Mouse (Mus musculus) forebrain, embryonic 10.5 days (tissue): ENCODE results near the gene Ablim1. TPM values are rescaled to one million over a fixed set of nuclear protein-coding genes. Genes with fewer than 3 reads are reported as not detected.
A peak's percentile ranks its signal among the peaks of the same experiment; 100 is the strongest.

Experiments used
- DNase-seq: peaks from one replicate; pipeline ENCODE4 v3.0.0-alpha.2; 2017; ENCODE audit warnings: low spot score; ENCODE audit errors: extremely low spot score
- H3K27ac ChIP-seq: fragments of 300-500 bp; sonication (generic); 2 replicates; pipeline ENCODE4 v1.5.1; 2016; ENCODE audit warnings: mild to moderate bottlenecking
- H3K27me3 ChIP-seq: fragments of 300-500 bp; sonication (generic); 2 replicates; pipeline ENCODE4 v1.6.1; 2016; ENCODE audit warnings: mild to moderate bottlenecking; ENCODE audit not compliant: poor library complexity, severe bottlenecking
- H3K36me3 ChIP-seq: fragments of 300-500 bp; sonication (generic); replicated peaks from 2 replicates; pipeline ENCODE4 v1.6.1; 2016; ENCODE audit warnings: mild to moderate bottlenecking, moderate library complexity
- H3K4me1 ChIP-seq: fragments of 300-500 bp; sonication (generic); 2 replicates; pipeline ENCODE4 v1.6.1; 2016
- H3K4me3 ChIP-seq: fragments of 300-500 bp; sonication (generic); 2 replicates; pipeline ENCODE4 v1.5.1; 2016; ENCODE audit warnings: mild to moderate bottlenecking, moderate library complexity
- H3K9me3 ChIP-seq: fragments of 300-500 bp; sonication (generic); 2 replicates; pipeline ENCODE4 v1.6.1; 2016; ENCODE audit warnings: mild to moderate bottlenecking, moderate library complexity
- WGBS: fragments of 180-500 bp; shearing (Covaris S2); methylation state at CpG from one replicate; pipeline ENCODE4 v1.1.7; 2016; 5-methylcytosine and 5-hydroxymethylcytosine counted together
- polyA plus RNA-seq: library from polyadenylated mRNA; unstranded; fragments of >200 nt; fragmentation: Nextera tagmentation; extraction: Ambion mirVana; gene quantifications from 2 replicates; pipeline ENCODE4 v1.2.1, GENCODE M21; 2016

Gene Ablim1
- polyA plus RNA-seq, 1 experiment from 2014 or later, result 21.0 TPM

- H3K4me1 ChIP-seq, result peaks cover 32% of the 10 kb centered on the region
- 77% methylated on average over 10 of the region's 10 CpGs for WGBS
- H3K27ac ChIP-seq, result peak overlapping the region; percentile 53; the same call in 1 of the 2 replicates
Observed at GRCm38 (mm10) chr19:56983757-56984156, 331.0 kb downstream of the Ablim1 start.

More at GRCm38 (mm10) chr19:56983757-56984156, 331.0 kb downstream of the Ablim1 start:
- H3K36me3 ChIP-seq, result no peaks in the 10 kb centered on the region
- no peaks in the 10 kb centered on the region for H3K9me3 ChIP-seq
- no peak for DNase-seq
- no peaks in the 10 kb centered on the region for H3K27me3 ChIP-seq
- H3K4me3 ChIP-seq, result no peak overlapping the region

Other genes with a start within 250 kb of the Ablim1 start
- 9.4 and 9.5 TPM in 2 replicates for gene Fam160b1, start 45.8 kb upstream of the Ablim1 start, polyA plus RNA-seq
- 23.4 and 25.0 TPM in 2 replicates for gene Trub1, start 138.0 kb upstream of the Ablim1 start, polyA plus RNA-seq